Mouse (Mus musculus) B cell, adult 2 months (primary cell): Measurements from ENCODE around the gene Trappc6a.

Source experiments
- DNase-seq, 2 experiments: peaks; one replicate each; pipeline ENCODE4 v3.0.0; 2022

The Trappc6a gene

GRCm38 (mm10) chr7:19562643-19563410 is 54.6 kb downstream of the Trappc6a start, which contains the start of gene Ppp1r37:
Gene Ppp1r37 (minus strand): TSS chr7:19563076.
- DNase-seq: no peak

DNA sequence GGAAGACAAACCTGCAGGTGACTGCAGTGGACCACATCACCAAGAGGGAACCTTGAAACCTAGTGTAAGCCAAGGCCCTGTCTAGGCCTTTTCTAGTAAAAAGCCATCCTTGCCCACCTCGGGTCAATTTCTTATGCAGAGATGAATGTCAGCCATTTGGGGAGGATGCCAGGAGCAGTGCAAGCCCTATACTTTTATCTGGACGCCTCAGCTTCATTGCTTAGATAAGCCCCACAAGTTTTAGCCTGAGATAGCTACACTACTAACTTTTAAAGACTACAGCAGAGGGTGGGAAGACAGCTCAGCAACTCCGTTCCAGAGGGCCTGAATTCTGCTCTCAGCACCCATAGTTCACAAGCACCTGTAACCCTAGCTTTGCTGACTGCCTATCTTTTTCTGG is 55.7 kb downstream of the Trappc6a start:
- no peak for DNase-seq

DNA sequence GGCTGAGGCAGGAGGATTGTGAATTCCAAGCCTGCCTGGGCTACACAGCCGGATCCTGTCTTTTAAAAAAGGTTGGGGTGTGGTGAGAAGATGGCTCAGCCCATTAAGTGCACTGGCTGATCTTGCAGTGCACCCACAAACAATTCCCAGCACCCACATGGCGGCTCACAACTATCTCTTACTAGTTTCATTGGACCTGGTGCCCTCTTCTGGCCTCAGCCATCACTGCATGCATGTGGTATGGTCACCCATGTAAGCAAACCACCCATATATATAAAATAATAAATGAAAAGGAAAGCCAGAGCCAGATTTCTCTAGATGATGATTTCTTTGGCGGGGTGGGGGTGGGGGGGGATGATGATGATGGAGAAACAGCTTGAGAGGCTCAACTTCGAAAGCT is 56.3 kb downstream of the Trappc6a start:
- DNase-seq: peak; percentile 41 to 48
